Mouse (Mus musculus) liver, adult 2 months (tissue): Measurements from ENCODE around the gene Olfr486.
"Not testable (repeated sequence)": the region's sequence is repeated elsewhere in the genome, so short reads cannot be mapped to it uniquely, and the experiment has no call there.

Source experiments
- CTCF ChIP-seq: fragments of 200-500 bp; IDR thresholded peaks from 2 replicates; pipeline ENCODE4 v1.5.1; 2011; ENCODE audit warnings: low read depth, low read length, control low read depth
- POLR2A ChIP-seq: fragments of 200-500 bp; IDR thresholded peaks from 2 replicates; pipeline ENCODE4 v1.6.1; 2011; ENCODE audit warnings: low read length, control low read depth; ENCODE audit not compliant: insufficient read depth; ENCODE audit errors: extremely low read depth

DNA sequence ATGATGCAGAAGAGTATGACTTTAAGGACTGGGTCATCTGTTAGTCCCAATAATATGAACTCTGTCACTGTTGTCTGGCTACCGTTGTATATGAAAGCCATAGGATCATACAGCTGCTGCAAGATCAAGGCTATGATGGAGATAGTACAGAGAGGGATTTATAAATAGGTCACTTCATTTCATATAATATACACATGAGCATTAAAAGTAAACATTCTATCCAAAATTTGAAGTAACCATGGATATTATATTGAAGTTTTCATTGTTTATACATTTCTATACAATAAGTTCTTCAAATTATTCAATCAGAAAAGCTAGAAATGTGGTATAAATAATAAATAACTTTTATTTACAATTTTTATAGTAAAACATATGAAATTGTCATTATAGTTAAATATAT is at the start of gene Olfr486:
- TF ChIP-seq CTCF, POLR2A: not testable (repeated sequence)
